Mouse (Mus musculus): ENCODE measurements around the gene Prr13.

Prr13 gene

DNA sequence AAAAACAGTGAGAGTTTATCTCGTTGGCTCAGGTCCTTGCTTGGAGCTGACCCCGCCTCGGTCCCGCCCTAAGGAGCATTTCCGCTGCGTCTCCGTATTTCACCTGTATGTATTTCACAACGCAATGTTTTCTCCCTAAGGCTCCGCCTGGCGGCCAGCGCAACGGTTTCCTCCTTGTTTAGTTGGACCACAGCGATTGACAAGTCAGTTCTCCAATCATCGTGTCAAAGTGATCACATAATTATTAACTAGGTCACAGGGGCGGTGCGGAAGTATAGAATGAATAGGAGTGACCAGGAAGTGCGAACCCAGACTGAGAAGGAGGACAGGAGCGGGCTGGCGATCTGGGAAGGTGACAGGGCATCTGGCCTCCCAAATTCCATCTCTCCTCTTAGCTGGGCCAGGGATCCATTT, at the start of gene Prr13:
Gene Prr13 (plus strand): TSS at position 125 of the 414 bp plus-strand sequence.
- peak; percentile 91 to 95 for DNase-seq

DNA sequence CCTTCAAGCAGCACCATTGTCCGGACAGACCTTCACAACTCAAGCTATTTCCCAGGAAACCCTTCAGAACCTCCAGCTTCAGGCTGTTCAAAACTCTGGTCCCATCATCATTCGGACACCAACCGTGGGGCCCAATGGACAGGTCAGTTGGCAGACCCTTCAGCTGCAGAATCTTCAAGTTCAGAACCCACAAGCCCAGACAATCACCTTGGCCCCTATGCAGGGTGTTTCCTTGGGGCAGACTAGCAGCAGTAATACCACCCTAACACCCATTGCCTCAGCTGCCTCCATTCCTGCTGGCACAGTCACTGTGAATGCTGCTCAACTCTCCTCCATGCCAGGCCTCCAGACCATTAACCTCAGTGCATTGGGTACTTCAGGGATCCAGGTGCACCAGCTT, 49.5 kb upstream of the Prr13 start:
- no peak for DNase-seq

DNA sequence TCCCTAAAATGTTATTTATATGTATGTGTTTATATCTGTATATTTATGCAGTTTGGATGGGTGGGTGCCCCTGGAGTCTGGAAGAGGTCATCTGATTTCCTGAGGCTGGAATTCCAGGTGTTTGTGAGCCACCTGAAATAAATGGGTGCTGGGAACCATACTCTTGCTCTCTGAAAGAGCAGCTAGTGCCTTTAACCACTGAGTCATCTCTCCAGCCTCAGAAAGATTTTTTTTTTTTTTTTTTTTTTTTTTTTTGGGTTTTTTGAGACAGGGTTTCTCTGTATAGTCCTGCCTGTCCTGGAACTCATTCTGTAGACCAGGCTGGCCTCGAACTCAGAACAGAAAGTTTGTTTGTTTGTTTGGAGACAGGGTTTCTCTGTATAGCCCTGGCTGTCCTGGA, 47.8 kb upstream of the Prr13 start:
- no peak for DNase-seq

DNA sequence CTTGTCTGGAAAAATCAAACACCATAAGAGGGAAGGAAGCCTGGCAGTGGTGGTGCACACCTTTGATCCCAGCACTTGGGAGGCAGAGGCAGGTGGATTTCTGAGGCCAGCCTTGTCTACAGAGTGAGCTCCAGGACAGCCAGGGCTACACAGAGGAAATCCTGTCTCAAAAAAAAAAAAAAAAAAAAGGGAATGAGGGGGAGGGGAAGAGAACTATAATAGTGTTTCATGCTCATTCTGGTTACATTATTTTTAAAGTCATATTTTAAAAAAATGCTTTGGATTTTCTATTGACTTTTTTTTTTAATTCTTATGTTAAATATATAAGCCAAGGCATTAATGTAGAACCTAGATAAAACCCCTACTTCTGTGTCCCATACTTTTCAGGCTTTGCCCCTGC, 45.1 kb upstream of the Prr13 start:
- DNase-seq, result no peak

DNA sequence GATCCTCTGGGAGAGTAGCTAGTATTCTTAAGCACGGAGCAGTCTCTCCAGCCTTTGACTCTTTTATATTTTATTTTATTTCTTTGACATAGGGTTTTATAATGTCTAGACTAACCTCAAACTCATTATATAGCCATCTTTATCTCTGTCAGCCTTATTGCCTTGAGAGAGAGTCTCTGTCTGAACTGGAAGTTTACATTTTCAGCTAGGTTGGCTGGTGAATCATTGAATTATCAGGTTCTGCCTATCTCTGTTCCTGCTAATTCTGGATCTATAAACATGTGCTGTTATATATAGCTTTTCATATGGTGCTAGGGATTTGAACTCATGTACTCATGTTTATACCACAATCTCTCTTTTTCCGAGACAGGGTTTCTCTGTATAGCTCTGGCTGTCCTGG, 41.3 kb upstream of the Prr13 start:
- no peak for DNase-seq

DNA sequence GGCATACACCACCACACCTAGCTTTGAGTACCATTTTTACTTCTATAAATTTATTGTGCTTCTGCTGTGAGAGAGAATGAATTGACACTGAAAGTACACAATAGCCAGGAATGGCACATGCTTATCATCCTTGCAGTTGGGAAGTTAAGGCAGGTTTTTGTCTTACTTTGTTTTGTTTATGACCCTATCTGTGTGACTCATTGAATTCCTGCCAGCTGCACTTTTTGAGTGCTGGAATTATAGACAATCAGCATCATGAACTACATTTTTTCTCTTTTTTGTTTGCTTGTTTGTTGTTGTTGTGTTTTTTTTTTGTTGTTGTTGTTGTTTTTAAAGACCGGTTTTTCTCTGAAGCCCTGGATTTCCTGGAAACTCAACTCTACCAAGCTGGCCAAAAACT, 37.8 kb upstream of the Prr13 start:
- DNase-seq, result no peak

DNA sequence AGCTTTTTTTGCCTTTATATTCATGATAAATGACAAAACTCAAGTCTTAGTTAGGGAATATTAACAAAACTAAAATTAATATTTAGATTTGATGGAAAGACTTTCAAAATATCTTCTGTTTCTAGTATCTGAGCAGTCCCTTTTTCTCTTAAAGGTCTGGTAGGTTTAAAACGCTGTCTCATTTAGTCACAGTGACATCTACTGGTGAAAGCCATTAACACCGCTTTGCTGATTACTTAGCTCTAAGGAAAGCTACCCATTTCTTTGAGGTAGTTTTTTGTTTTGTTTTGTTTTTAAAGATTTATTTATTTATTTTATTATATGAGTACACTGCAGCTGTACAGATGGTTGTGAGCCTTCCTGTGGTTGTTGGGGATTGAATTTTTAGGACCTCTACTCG, 37.4 kb upstream of the Prr13 start:
- peak in 1 of 2 experiments; percentile 18 for DNase-seq

DNA sequence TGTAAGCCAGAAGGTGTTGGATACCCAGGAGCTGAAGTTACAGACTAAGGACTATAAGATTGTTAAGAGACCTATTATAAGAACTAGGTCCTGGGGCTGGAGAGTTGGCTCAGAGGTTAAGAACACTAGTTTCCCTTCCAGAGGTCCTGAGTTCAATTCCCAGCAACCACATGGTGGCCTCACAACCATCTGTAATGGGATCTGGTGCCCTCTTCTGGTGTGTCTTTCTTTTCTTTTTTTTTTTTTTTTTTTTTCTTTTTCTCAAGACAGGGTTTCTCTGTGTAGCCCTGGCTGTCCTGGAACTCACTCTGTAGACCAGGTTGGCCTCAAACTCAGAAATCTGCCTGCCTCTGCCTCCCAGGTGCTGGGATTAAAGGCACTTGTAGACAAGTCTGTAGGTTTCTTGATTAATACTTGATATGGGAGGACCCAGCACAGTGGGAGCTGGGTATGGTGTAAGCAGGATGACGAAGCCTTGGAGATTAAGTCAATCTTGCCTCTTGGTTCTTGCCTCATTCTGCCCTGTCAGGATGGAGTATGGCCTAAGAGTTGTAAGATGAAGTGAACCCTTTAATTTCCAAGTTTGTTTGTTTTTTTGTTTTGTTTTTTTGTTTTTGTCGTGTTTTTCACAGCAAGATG, 35.1 kb upstream of the Prr13 start:
- DNase-seq, result no peak

DNA sequence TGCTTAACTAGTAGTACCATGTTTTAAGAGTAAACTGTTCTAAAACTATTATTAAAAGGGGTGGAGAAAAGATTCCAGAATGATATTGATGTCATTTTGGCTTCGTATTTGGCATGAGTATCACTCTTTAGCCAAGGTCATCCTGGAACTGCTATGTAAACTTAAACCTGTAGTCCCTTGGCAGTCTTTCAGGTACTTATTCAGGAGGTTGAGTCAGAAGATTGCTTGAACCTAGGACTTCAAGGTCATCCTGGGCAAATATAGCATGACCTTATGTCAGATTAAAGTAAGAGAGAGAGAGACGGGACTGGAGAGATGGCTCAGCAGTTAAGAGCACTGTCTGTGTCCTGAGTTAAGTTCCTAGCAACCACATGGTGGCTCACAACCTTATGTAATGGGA, 34.2 kb upstream of the Prr13 start:
- no peak for DNase-seq

DNA sequence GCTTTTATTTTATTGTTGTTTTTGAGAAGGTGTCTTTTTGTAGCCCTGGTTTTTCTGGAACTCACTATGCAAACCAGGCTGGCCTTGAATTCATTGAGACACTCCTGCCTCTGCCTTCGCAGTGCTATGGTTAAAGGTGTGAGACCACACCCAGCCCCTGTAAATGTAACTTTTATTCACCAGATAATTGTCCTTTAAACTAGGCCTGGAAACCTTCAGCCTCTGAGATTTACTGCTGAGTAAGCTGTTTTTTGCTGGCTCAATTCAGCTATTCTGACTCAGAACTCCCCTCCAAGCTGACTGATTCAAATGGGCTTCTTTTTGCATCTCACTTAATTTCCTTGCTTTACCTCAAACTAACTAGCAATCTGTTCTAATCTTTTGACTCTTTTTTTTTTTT, 31.9 kb upstream of the Prr13 start:
- no peak for DNase-seq

DNA sequence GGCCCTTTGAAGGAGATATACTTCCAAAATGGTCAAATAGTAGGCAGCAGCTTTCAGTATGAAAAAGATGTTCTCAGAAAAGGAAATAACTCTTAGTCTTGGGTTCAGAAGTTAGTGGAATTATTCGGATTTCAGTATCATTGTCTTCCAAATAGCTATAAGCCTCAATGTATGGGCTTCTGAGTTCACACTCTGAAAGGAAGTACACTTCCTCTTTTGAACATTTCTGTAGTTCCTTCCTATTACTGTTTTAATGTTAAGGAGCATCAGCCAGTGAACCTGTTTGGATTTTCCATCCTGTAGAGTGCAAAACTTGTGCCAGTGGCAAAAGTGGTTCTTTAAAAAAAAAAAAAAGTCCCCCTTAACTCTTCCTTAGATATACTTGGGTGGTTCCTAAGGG, 26.8 kb upstream of the Prr13 start:
- DNase-seq, result no peak

DNA sequence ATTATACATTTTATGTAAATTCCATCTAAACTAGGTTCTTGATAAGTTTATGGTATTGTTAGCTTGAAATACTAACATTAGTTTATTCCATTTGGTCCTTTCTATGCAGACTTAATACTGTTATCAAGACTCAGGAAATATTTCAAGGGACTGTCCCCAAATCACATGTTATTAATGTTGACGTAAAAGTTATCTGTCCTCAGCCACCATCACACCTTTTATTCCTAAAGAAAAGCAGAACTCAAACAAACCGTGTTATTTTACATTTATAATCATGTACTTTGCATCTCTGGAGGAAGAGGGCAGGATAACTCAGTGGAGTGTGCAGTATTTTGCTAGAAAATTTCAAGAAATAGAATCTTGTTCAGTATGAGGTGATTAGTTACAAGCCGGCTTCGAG, 25.7 kb upstream of the Prr13 start:
- DNase-seq, result no peak

DNA sequence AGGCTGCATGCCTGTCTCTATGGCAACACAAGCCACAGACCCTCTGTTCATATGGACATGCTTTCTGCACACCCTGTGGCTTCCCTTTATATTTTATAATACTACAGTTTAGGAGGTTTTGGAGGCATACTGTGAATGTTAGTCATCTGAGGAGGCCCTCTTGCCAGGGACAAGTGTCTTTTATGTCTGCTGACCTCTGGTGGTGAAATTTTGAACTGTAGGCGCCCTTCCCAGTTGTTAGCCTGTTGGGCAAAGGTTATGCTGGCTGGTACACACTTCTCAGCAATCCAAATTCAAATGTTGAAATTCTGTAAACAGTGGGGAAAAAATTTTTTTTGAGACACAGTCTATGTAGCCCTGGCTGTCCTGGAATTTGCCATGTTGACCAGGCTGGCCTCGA, 16.3 kb upstream of the Prr13 start:
- DNase-seq, result peak; percentile 90

DNA sequence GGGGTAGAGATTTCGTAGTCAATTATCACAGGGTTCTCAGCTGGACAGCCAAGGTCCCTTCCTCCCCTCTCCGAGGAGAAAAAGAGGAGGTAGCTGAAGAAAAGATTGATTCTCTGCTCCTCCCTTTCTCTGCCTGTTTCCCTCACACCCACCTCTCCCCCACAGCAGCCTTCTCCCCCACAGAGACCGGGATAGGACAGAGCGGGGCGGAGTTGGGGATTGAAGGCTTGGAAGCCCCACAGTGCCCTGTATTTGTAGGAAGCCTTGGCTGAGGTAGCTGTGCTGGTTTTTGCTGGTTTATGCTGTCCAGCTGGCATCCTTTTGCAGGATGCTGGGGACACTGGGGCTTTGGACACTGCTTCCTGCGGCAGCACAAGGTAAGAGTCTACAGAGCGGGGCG, 13.7 kb upstream of the Prr13 start, which contains the start of gene Amhr2:
Gene Amhr2 (plus strand): TSS at position 222 of the 400 bp plus-strand sequence.
- DNase-seq, result no peak

DNA sequence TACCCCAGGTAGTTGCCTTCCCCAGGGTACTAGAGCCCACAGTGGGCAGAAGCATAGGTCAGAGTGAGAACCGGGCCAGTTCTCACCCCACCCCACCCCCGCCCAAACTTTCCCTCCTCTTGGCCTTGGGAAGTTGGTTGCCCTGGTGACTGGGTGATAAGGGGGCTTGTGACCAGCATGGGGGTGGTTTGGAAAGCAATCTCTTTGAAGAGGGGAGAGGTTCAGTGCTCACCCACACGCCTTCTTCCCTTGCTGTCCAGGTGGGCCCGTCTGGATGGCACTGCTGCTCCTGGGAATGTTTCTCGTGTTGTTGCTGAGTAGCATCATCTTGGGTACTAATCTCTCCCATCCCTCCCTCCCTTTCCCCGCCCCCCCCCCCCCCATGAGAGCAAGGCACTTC, 12.4 kb upstream of the Prr13 start:
- no peak for DNase-seq

DNA sequence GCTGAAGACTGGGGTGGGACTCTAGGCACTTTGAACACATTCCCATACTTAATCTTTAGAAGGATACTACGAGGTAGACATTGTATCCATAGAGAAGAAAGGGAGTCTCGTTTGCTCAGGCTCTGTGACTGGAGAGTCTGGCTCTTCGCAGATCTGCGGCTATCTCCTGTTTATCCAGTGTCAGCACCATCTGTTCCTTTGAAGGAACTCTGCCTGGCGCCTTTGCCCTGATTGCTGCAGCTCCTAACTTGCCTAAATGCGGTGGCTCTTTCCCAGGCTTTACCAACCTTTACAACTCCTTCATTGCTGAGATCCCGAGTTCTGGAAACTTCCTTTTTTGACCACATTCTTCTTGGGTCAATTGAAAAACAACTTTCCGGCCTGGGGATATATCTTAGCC, 9.5 kb upstream of the Prr13 start:
- no peak for DNase-seq

DNA sequence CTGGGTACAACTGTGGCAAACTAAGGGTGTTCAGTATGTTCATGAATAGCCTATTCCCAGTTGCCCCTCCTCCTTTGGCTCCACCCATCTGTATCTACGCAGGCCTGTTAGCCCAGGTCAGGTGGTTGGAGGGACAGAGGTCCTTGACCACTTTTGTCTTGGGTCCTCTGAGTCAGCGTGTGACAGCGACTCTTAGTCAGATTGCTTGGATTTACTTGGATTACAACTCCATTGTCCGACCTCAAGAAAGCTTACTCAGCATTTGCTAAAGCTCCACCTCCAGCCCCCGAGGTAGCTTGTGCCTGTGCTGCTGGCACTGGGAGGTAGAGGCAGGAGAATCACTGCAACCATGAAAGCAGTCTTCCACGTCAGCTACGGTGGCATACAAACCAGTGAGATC, 7.9 kb upstream of the Prr13 start:
- peak in 1 of 2 experiments; percentile 45 for DNase-seq

DNA sequence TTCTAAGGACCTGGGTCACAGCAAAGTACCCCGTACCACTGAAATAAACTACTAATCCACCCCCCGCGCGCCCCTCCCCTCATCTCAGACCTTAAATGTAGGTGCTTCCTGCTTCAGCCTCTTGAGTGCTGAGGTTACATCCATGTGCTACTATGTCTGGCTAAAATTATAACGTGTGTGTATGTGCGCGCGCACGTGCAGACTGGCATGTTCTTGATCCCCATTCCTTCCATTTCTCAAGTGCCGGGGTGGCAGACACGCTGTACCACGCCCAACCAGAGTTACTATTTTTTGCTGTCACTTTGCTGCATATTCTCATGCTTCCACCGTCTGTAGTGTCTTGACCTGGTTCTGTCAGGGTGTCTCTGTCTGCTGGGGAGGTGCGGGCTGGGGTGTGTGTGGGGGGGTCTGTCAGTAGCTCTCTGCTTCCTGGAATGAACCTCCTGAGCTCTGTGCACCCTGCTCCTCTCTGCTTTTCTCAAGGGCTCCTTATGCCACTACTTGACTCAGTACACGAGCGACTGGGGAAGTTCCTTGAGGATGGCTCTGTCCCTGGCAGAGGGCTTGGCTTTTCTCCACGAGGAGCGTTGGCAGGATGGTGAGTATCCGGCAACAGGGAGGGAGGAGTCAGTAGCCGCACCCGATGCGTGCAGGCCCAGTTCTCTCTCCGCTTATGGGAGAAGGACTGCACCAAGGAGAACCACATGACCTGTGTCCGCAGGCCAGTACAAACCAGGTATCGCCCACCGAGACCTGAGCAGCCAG, 7.0 kb upstream of the Prr13 start:
- DNase-seq, result no peak

DNA sequence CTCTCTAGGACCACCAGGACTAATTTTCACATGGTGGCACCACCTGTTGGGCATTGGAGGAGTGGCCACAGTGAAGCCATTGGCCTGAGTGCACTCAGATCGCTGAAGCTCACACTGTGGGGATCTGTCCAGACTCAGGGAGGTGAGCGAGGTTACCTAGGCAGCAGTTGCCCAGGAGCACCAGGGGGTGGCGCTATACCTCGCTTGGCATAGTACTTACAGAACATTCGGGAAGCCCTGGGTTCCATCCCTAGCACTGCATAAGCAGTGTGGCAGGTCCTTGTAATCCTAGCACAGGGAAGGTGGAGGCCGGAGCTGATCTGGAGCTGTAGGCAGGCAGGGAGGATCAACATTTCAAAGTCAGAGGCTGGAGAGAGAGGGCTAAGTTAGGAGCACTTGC, 2.8 kb upstream of the Prr13 start:
- peak; percentile 38 to 50 for DNase-seq

DNA sequence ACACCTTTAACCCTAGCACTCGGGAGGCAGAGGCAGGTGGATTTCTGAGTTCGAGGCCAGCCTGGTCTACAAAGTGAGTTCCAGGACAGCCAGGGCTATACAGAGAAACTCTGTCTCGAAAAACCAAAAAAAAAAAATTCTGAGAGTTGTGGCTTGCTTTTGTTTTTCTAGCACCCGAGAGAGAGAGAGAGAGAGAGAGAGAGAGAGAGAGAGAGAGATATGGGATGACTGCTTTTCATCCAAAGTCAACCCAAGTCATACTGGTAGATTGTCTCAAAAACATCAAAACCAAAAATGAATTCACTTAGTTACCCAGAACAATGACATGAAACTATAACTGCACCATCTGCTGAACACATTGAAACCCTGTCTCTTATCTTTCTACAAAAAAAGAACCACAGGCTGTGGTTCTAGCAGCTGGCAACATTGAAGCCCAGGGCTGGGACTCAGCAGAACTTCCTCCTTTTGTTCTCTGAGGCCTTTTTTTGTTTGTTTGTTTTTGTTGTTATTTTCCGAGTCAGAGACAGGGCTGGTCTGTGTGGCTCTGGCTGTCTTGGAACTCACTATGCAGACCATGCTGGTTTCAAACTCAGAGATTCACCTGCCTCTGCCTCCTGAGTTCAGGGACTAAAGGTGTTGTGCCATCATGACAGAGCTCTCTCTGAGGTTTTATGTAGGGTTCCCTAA, 635 bp upstream of the Prr13 start:
- DNase-seq, result no peak

DNA sequence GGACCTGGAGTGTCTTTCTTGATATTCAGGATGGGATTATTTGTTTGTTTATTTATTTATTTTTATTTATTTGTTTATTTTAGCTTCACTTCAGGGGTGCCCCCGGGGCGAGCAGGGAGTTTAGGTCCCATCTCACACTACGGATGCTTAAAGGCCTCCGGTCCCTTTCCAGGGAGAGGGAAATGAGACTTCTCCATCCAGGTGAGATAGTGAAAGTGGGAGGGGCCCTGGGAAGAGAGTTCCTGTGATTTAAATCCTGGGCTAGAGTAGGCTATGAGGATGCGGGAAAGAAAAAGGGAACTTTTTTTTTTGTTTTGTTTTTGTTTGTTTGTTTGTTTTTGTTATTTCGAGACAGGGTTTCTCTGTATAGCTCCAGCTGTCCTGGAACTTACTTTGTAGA, 553 bp downstream of the Prr13 start:
- no peak for DNase-seq

DNA sequence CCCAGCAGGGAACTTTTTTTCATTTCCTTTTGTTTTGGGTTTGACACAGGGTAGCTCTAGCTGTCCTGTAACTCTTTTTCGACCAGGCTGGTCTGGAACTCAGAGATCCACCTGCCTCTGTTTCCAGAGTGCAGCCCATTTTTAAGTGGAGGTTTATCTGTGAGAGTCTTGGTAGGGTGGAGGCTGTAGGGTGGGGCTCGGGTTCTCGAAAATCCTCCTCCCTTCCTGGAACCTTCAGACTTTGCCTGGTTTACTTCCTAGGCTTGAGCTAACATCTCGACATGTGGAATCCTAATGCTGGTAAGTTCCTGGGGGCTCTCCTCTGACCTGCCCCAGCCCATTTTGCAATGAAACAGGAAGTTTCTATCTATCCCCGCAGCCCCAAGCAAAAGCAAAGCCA, 1.0 kb downstream of the Prr13 start:
- DNase-seq, result no peak

DNA sequence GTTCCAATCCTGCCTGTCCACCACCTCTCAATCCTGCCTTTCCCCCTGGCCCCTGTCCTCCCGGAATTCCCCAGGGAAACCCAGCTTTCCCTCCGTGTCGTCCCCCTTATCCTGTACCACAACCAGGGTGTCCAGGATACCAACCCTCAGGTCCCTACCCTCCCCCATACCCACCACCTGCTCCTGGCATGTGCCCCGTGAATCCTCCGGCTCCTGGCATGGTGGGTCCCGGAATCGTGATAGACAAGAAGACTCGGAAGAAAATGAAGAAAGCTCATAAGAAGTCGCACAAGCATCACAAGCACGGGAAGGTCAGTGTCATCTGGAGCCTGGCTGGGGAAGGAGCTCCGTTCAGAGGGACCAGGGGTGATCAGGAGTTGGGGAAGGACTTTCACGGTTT, 1.6 kb downstream of the Prr13 start:
- DNase-seq, result no peak

DNA sequence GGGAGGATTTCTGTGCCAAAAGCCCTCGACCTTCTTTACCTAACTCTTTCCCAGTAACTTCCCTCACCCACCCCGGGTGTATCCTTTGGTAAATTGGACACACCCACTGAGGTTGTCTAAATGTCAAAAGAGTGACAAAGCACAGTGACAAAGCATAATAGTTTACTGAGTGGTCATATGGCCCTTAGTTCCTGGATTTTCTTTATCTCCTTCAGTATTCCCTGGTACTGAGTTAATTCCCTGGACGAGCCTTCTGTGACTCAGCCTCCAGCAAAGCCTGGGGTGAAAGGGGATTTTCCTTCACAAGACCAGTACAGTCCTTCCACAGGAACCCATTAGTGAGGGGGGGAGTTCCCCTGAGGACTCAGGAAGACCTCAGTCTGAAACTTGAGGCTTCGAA, 2.1 kb downstream of the Prr13 start:
- no peak for DNase-seq
